Mouse (Mus musculus) right cerebral cortex, postnatal 4 days (tissue): ENCODE data around the gene Fam47e.
"Not testable (repeated sequence)": the region's sequence is repeated elsewhere in the genome, so short reads cannot be mapped to it uniquely, and the experiment has no call there.

Experiments
- DNase-seq: peaks from one replicate; pipeline ENCODE4 v3.0.0-alpha.2; 2022

Fam47e gene

GRCm38 (mm10) chr5:92554891-92555511, at the start of gene Fam47e:
TSS of gene Fam47e (plus strand) at chr5:92555069.
- peak; percentile 9 for DNase-seq

- peak; percentile 95 for DNase-seq
Measured at GRCm38 (mm10) chr5:92505402-92505865, 49.4 kb upstream of the Fam47e start.

GRCm38 (mm10) chr5:92506301-92506729, 48.6 kb upstream of the Fam47e start:
- peak; percentile 28 for DNase-seq

- no peak for DNase-seq
Measured at GRCm38 (mm10) chr5:92506733-92507132, 48.1 kb upstream of the Fam47e start, which contains the start of gene Scarb2. TSS of gene Scarb2 (minus strand) at chr5:92506833.

- no peak for DNase-seq
Measured at GRCm38 (mm10) chr5:92508853-92509252, 46.0 kb upstream of the Fam47e start.

- DNase-seq, result no peak
Measured at GRCm38 (mm10) chr5:92511256-92511655, 43.6 kb upstream of the Fam47e start.

GRCm38 (mm10) chr5:92512066-92512465, 42.8 kb upstream of the Fam47e start:
- no peak for DNase-seq

- not testable (repeated sequence) for DNase-seq
Measured at GRCm38 (mm10) chr5:92521131-92521530, 33.7 kb upstream of the Fam47e start.

- no peak for DNase-seq
Measured at GRCm38 (mm10) chr5:92524821-92525258, 30.0 kb upstream of the Fam47e start.

GRCm38 (mm10) chr5:92539698-92540097, 15.2 kb upstream of the Fam47e start:
- no peak for DNase-seq

- DNase-seq, result no peak
Measured at GRCm38 (mm10) chr5:92552611-92553010, 2.3 kb upstream of the Fam47e start.

GRCm38 (mm10) chr5:92553939-92554338, 930 bp upstream of the Fam47e start:
- DNase-seq, result no peak

GRCm38 (mm10) chr5:92554443-92554842, 426 bp upstream of the Fam47e start:
- DNase-seq, result no peak

- DNase-seq, result no peak
Measured at GRCm38 (mm10) chr5:92555905-92556304, 1.0 kb downstream of the Fam47e start.

- DNase-seq, result no peak
Measured at GRCm38 (mm10) chr5:92557508-92557907, 2.6 kb downstream of the Fam47e start.

GRCm38 (mm10) chr5:92560201-92560600, 5.3 kb downstream of the Fam47e start:
- DNase-seq, result no peak

GRCm38 (mm10) chr5:92562002-92562401, 7.1 kb downstream of the Fam47e start:
- no peak for DNase-seq

GRCm38 (mm10) chr5:92571232-92571631, 16.4 kb downstream of the Fam47e start:
- DNase-seq, result no peak

GRCm38 (mm10) chr5:92579559-92579958, 24.7 kb downstream of the Fam47e start:
- DNase-seq, result no peak

- DNase-seq, result no peak
Measured at GRCm38 (mm10) chr5:92585932-92586331, 31.1 kb downstream of the Fam47e start.

GRCm38 (mm10) chr5:92595026-92595425, 40.2 kb downstream of the Fam47e start:
- DNase-seq, result no peak

- no peak for DNase-seq
Measured at GRCm38 (mm10) chr5:92596865-92597264, 42.0 kb downstream of the Fam47e start.

GRCm38 (mm10) chr5:92599030-92599429, 44.2 kb downstream of the Fam47e start:
- DNase-seq, result no peak

GRCm38 (mm10) chr5:92602691-92603690, 48.1 kb downstream of the Fam47e start, which contains the start of gene Stbd1:
TSS of gene Stbd1 (plus strand) at chr5:92603041.
- DNase-seq, result peak; percentile 53
